In the genomic region with DNA sequence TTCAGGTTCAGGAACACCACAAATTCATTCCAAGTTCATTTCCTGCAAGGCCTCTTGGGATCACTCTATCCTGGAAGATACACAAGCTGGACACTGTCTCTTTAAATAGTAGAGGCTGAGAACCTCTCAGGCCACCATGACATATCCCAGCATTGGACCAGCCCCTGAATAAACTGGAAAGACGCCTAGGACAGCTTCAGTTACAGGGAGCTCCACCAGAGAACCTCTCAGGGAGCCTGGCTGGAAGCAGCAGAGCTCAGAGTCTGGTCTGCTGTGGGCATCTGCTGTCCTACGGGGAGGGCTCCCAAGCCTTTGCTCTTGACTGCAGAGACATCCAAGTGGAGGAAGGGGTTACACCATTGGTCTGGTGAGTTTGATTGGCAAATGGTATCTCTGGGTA, we compare ENCODE assay signal across 7 mouse cellular contexts. TPM values are rescaled to one million over a fixed set of nuclear protein-coding genes. Genes with fewer than 3 reads are reported as not detected.
DNase-seq lines count a peak whose midpoint lies in the region; ATAC-seq and TF ChIP-seq lines count a peak whose summit lies in the region.

TSS of gene Pmp22 (plus strand) at position 199 of the 400 bp plus-strand sequence.

- peaks cover 0 to 9% of the 10 kb centered on the region in 2 experiments; a peak in 2 of 4 replicates for H3K4me1 ChIP-seq in ES-E14 (ENCODE audit: control insufficient read depth in 2 of 2, insufficient read depth in 2 of 2, low read length in 2 of 2, poor library complexity in 1 of 2)
- peaks cover 18% of the 10 kb centered on the region; the same call in 1 of the 2 replicates for H3K4me1 ChIP-seq in hindbrain, postnatal 0 days (ENCODE audit: insufficient read depth, low read length)

- H3K4me3 ChIP-seq in ES-E14 (ENCODE audit: insufficient read depth in 1 of 2, low read depth in 1 of 2, low read length in 2 of 2, poor library complexity in 1 of 2, severe bottlenecking in 1 of 2), result no peak within 1 kb of the TSS
- H3K4me3 ChIP-seq in hindbrain, postnatal 0 days (ENCODE audit: low read length), result no peak within 1 kb of the TSS

- no peak within 1 kb of the TSS for H3K27ac ChIP-seq in ES-E14 (ENCODE audit: insufficient read depth, low read depth, low read length, poor library complexity, severe bottlenecking)
- H3K27ac ChIP-seq in hindbrain, postnatal 0 days, result no peak within 1 kb of the TSS

- no peak for TF ChIP-seq CTCF in hindbrain, postnatal 0 days (IDR thresholded peaks at IDR 0.05; ENCODE audit: low read depth)

- H3K9me3 ChIP-seq in ES-E14 (ENCODE audit: control insufficient read depth, insufficient read depth, low read depth, low read length), result no peaks in the 10 kb centered on the region
- no peaks in the 10 kb centered on the region for H3K9me3 ChIP-seq in hindbrain, postnatal 0 days (ENCODE audit: low read length)

- H3K9ac ChIP-seq in ES-E14 (ENCODE audit: insufficient read depth, low read depth, low read length, poor library complexity, severe bottlenecking), result no peak within 1 kb of the TSS
- H3K9ac ChIP-seq in hindbrain, postnatal 0 days (replicated peaks; ENCODE audit: low read length), result no peak within 1 kb of the TSS

- 63% methylated on average over 2 of the region's 2 CpGs for WGBS in hindbrain, postnatal 0 days

- no peak for DNase-seq in ES-E14 (ENCODE audit: low read depth, low spot score)
- no peak for DNase-seq in adrenal gland, adult 2 months
- DNase-seq in gastrocnemius, postnatal 14 days, result peak; percentile 66
- no peak for DNase-seq in hindbrain, postnatal 0 days (ENCODE audit: low spot score)
- DNase-seq in lung, postnatal 25 days (ENCODE audit: low spot score), result peak; percentile 37
- no peak for DNase-seq in c-Kit-positive CD71-positive TER-119-positive erythroid progenitor cells, embryonic 14.5 days (ENCODE audit: low spot score)
- DNase-seq in urinary bladder, adult 18-20 months (ENCODE audit: low spot score in 2 of 2), result no peak

- peaks cover 10% of the 10 kb centered on the region; the same call in 1 of the 2 replicates for H3K27me3 ChIP-seq in hindbrain, postnatal 0 days (ENCODE audit: insufficient read depth, low read length)

- no peak for ATAC-seq in hindbrain, postnatal 0 days

- H3K4me2 ChIP-seq in hindbrain, postnatal 0 days (ENCODE audit: low read depth, low read length), result no peak within 1 kb of the TSS

- in situ Hi-C loops in ES-E14 (cut with MboI; ENCODE audit: low sequenced_read_pairs in 2 of 2, unreplicated experiment in 2 of 2), result loop anchor here in 1 of 2 experiments (25.0 kb wide), 1 partner anchor 366 kb away; the partner anchor contains the start of gene Gm10428

- intact Hi-C loops in gastrocnemius, postnatal 14 days (cut with DNase I; ENCODE audit: low total_unique reads), result no loop called here

- no peaks in the 10 kb centered on the region for H3K36me3 ChIP-seq in ES-E14 (ENCODE audit: control insufficient read depth, insufficient read depth, low read length, poor library complexity, severe bottlenecking)
- H3K36me3 ChIP-seq in hindbrain, postnatal 0 days (ENCODE audit: insufficient read depth, low read length), result no peaks in the 10 kb centered on the region

TF ChIP-seq in ES-E14, 5 proteins besides CTCF, POLR2A, EP300 and RAD21:
- TF ChIP-seq CHD2 (IDR thresholded peaks at IDR 0.05; ENCODE audit: low read depth, low read length) (no peak), HCFC1 (IDR thresholded peaks at IDR 0.05; ENCODE audit: borderline replicate concordance, insufficient read depth, low read length) (no peak), MAFK (IDR thresholded peaks at IDR 0.05; ENCODE audit: insufficient read depth, low read depth, low read length) (no peak), ZNF384 (IDR thresholded peaks at IDR 0.05; ENCODE audit: low read depth, low read length) (no peak), ZC3H11A (IDR thresholded peaks at IDR 0.05; ENCODE audit: borderline replicate concordance, low read depth, low read length) (no peak)

RNA-seq across cellular contexts. Expression of gene Pmp22, which starts in this region (rescaled TPM):
- total RNA-seq in ES-E14 (2012; rRNA removed), result 42.5 and 106 TPM in 2 replicates
- total RNA-seq in adrenal gland, adult 2 months (2021), result 100 to 1,000 TPM; 102 to 190 TPM
- polyA plus RNA-seq in adrenal gland, adult 2 months (2012; rRNA removed), result 125 and 184 TPM in 2 replicates
- 100 to 1,000 TPM in 1 of 2 experiments, 10 to 100 TPM in 1; 92.1 to 338 TPM for total RNA-seq in gastrocnemius, postnatal 14 days (2021)
- 45.6 and 74.2 TPM in 2 replicates for total RNA-seq in hindbrain, postnatal 0 days (2014; rRNA removed)
- 37.8 and 44.1 TPM in 2 replicates for polyA plus RNA-seq in hindbrain, postnatal 0 days (2015; fragmentation: Nextera tagmentation; extraction: Ambion mirVana)

Comparison
In these comparisons a context has a peak if more than half of its experiments do, and no peak if none do; other contexts are left out.
1. DNase-seq: peak in gastrocnemius, postnatal 14 days (single experiment) and lung, postnatal 25 days (single experiment); none in ES-E14 (single experiment), adrenal gland, adult 2 months (single experiment), hindbrain, postnatal 0 days (single experiment), c-Kit-positive CD71-positive TER-119-positive erythroid progenitor cells, embryonic 14.5 days (single experiment) and urinary bladder, adult 18-20 months (0 of 2).